Comparison of ENCODE assay signal across 9 mouse cellular contexts in genomic region chr5:135404623-135405022, GRCm38 (mm10). TPM values are rescaled to one million over a fixed set of nuclear protein-coding genes. Genes with fewer than 3 reads are reported as not detected.
DNase-seq lines count a peak whose midpoint lies in the region; ATAC-seq and TF ChIP-seq lines count a peak whose summit lies in the region.
"Had no signal": no experiment of that assay in that cellular context is flagged by ENCODE, and none has a peak within 500 bp of the region (broad histone marks: within the 10 kb centered on the region; RNA-seq: fewer than 3 reads in every experiment).

No protein-coding gene starts in this region.

- no peak overlapping the region for H3K27ac ChIP-seq in ES-Bruce4 (ENCODE audit: insufficient read depth, low read length)
- no peak overlapping the region for H3K27ac ChIP-seq in hindbrain, embryonic 12.5 days
- H3K27ac ChIP-seq: liver, embryonic 15.5 days had no signal

- no peak overlapping the region for H3K9ac ChIP-seq in ES-Bruce4 (ENCODE audit: low read depth, poor library complexity, severe bottlenecking)
- no peak overlapping the region for H3K9ac ChIP-seq in hindbrain, embryonic 12.5 days
- H3K9ac ChIP-seq: liver, embryonic 15.5 days had no signal

- ATAC-seq in hindbrain, embryonic 12.5 days (ENCODE audit: low FRiP score): peak; percentile 54
- no peak for ATAC-seq in megakaryocyte-erythroid progenitor cell, adult 5-6 weeks (replicated peaks; ENCODE audit: low FRiP score, low TSS enrichment, poor library complexity, severe bottlenecking)

- TF ChIP-seq EP300 in ES-Bruce4 (IDR thresholded peaks at IDR 0.05; ENCODE audit: insufficient read depth, low read depth, low read length): no peak

- no peaks in the 10 kb centered on the region for H3K36me3 ChIP-seq in ES-Bruce4 (ENCODE audit: control insufficient read depth, insufficient read depth, low read length, poor library complexity, severe bottlenecking)
- peaks cover 6% of the 10 kb centered on the region for H3K36me3 ChIP-seq in hindbrain, embryonic 12.5 days
- H3K36me3 ChIP-seq: liver, embryonic 15.5 days had no signal

- no peak for TF ChIP-seq POLR2A in ES-Bruce4 (IDR thresholded peaks at IDR 0.05; ENCODE audit: insufficient read depth, low read length)
- no peak for TF ChIP-seq POLR2A in brain, embryonic 14.5 days (IDR thresholded peaks at IDR 0.05; ENCODE audit: borderline replicate concordance, extremely low read depth, insufficient read depth, insufficient read length, poor library complexity, severe bottlenecking)

- no peaks in the 10 kb centered on the region for H3K4me1 ChIP-seq in ES-Bruce4 (ENCODE audit: control insufficient read depth, insufficient read depth, low read length)
- H3K4me1 ChIP-seq in hindbrain, embryonic 12.5 days: no peaks in the 10 kb centered on the region
- H3K4me1 ChIP-seq: liver, embryonic 15.5 days had no signal

- no peak overlapping the region for H3K4me2 ChIP-seq in hindbrain, embryonic 12.5 days (replicated peaks)
- H3K4me2 ChIP-seq: liver, embryonic 15.5 days had no signal

- no peaks in the 10 kb centered on the region for H3K27me3 ChIP-seq in ES-Bruce4 (ENCODE audit: control insufficient read depth, insufficient read depth, low read length, poor library complexity, severe bottlenecking)
- no peaks in the 10 kb centered on the region for H3K27me3 ChIP-seq in hindbrain, embryonic 12.5 days
- H3K27me3 ChIP-seq: liver, embryonic 15.5 days had no signal

- WGBS in hindbrain, embryonic 12.5 days: 36% methylated on average over 20 of the region's 20 CpGs

- TF ChIP-seq CTCF in ES-Bruce4 (IDR thresholded peaks at IDR 0.05; ENCODE audit: low read depth, low read length): no peak
- no peak for TF ChIP-seq CTCF in brain, embryonic 14.5 days (IDR thresholded peaks at IDR 0.05; ENCODE audit: borderline replicate concordance, extremely low read depth, insufficient read depth, insufficient read length)

- peak; percentile 86 for DNase-seq in brain, embryonic 14.5 days (ENCODE audit: low read depth)
- DNase-seq in left cerebral cortex, postnatal 36 days (ENCODE audit: low spot score in 2 of 2): peak; percentile 62 to 65
- DNase-seq in retina, postnatal 1 day: peak; percentile 80
- DNase-seq in urinary bladder, postnatal 4 days (ENCODE audit: low spot score in 2 of 2): no peak
- DNase-seq in adrenal gland, postnatal 4 days (ENCODE audit: low spot score in 2 of 2): no peak

- intact Hi-C loops in left cerebral cortex, postnatal 36 days (cut with DNase I): loop anchor here (5.0 kb wide), 2 partner anchors 143 to 358 kb away; partner anchors contain the start of gene Hip1

- H3K4me3 ChIP-seq in ES-Bruce4 (ENCODE audit: low read depth, low read length): peak overlapping the region; percentile 1; the same call in 1 of the 2 replicates
- H3K4me3 ChIP-seq in hindbrain, embryonic 12.5 days: no peak overlapping the region
- H3K4me3 ChIP-seq: liver, embryonic 15.5 days had no signal

- H3K9me3 ChIP-seq in ES-Bruce4 (replicated peaks; ENCODE audit: control insufficient read depth, insufficient read depth, low read length, poor library complexity, severe bottlenecking): no peaks in the 10 kb centered on the region
- no peaks in the 10 kb centered on the region for H3K9me3 ChIP-seq in hindbrain, embryonic 12.5 days (replicated peaks)
- H3K9me3 ChIP-seq: liver, embryonic 15.5 days had no signal

RNA-seq across cellular contexts. Expression of gene Pom121, which starts 10.3 kb away (rescaled TPM):
- polyA plus RNA-seq in ES-Bruce4 (2011; ENCODE audit: insufficient read depth, insufficient read length, low read depth, missing spikeins): 68.9 and 71.8 TPM in 2 replicates
- polyA plus RNA-seq in brain, embryonic 14.5 days (2012; rRNA removed): 21.7 and 45.5 TPM in 2 replicates
- polyA plus RNA-seq in hindbrain, embryonic 12.5 days (2016; fragmentation: Nextera tagmentation; extraction: Ambion mirVana): 20.0 and 21.7 TPM in 2 replicates
- total RNA-seq in left cerebral cortex, postnatal 36 days (2021): 10 to 100 TPM; 50.0 to 54.1 TPM
- 83.2 and 90.6 TPM in 2 replicates for total RNA-seq in megakaryocyte-erythroid progenitor cell, adult 5-6 weeks (2014; fragmentation: Nextera tagmentation)
- total RNA-seq in megakaryocyte-erythroid progenitor cell, adult 5-6 weeks (2017): 10.4 and 11.1 TPM in 2 replicates
- total RNA-seq in adrenal gland, postnatal 4 days (2021): 10 to 100 TPM; 35.9 to 40.7 TPM

RNA-seq across cellular contexts. Expression of gene Nsun5, which starts 34.9 kb away (rescaled TPM):
- polyA plus RNA-seq in ES-Bruce4 (2011; ENCODE audit: insufficient read depth, insufficient read length, low read depth, missing spikeins): 18.8 and 21.8 TPM in 2 replicates
- polyA plus RNA-seq in brain, embryonic 14.5 days (2012; rRNA removed): 44.4 and 62.2 TPM in 2 replicates
- polyA plus RNA-seq in hindbrain, embryonic 12.5 days (2016; fragmentation: Nextera tagmentation; extraction: Ambion mirVana): 28.5 and 36.1 TPM in 2 replicates
- 10 to 100 TPM; 16.9 to 21.0 TPM for total RNA-seq in left cerebral cortex, postnatal 36 days (2021)
- total RNA-seq in megakaryocyte-erythroid progenitor cell, adult 5-6 weeks (2014; fragmentation: Nextera tagmentation): 36.6 and 54.3 TPM in 2 replicates
- 29.7 and 32.5 TPM in 2 replicates for total RNA-seq in megakaryocyte-erythroid progenitor cell, adult 5-6 weeks (2017)
- total RNA-seq in adrenal gland, postnatal 4 days (2021): 10 to 100 TPM; 23.9 to 24.9 TPM

RNA-seq across cellular contexts. Expression of gene Trim50, which starts 51.5 kb away (rescaled TPM):
- polyA plus RNA-seq in ES-Bruce4 (2011; ENCODE audit: insufficient read depth, insufficient read length, low read depth, missing spikeins): not detected in 2 replicates
- polyA plus RNA-seq in brain, embryonic 14.5 days (2012; rRNA removed): not detected in 2 replicates
- not detected in 2 replicates for polyA plus RNA-seq in hindbrain, embryonic 12.5 days (2016; fragmentation: Nextera tagmentation; extraction: Ambion mirVana)
- not detected for total RNA-seq in left cerebral cortex, postnatal 36 days (2021)
- not detected in 2 replicates for total RNA-seq in megakaryocyte-erythroid progenitor cell, adult 5-6 weeks (2014; fragmentation: Nextera tagmentation)
- total RNA-seq in megakaryocyte-erythroid progenitor cell, adult 5-6 weeks (2017): not detected in 2 replicates
- total RNA-seq in adrenal gland, postnatal 4 days (2021): under 1 TPM in 1 of 2 experiments, not detected in 1; 0.20 TPM
- polyA plus RNA-seq: liver, embryonic 15.5 days had no signal

RNA-seq across cellular contexts. Expression of gene Fkbp6, which starts 54.8 kb away (rescaled TPM):
- polyA plus RNA-seq in ES-Bruce4 (2011; ENCODE audit: insufficient read depth, insufficient read length, low read depth, missing spikeins): 0.49 and 0.55 TPM in 2 replicates
- polyA plus RNA-seq in brain, embryonic 14.5 days (2012; rRNA removed): 0.06 and 0.40 TPM in 2 replicates
- not detected in 2 replicates for polyA plus RNA-seq in hindbrain, embryonic 12.5 days (2016; fragmentation: Nextera tagmentation; extraction: Ambion mirVana)
- not detected for total RNA-seq in left cerebral cortex, postnatal 36 days (2021)
- 0.57 and 2.0 TPM in 2 replicates for total RNA-seq in megakaryocyte-erythroid progenitor cell, adult 5-6 weeks (2014; fragmentation: Nextera tagmentation)
- total RNA-seq in megakaryocyte-erythroid progenitor cell, adult 5-6 weeks (2017): not detected in 2 replicates
- total RNA-seq in adrenal gland, postnatal 4 days (2021): under 1 TPM; 0.23 to 0.48 TPM

Comparison
In these comparisons a context has a peak if more than half of its experiments do, and no peak if none do; other contexts are left out.
1. DNase-seq: peak in brain, embryonic 14.5 days (single experiment), left cerebral cortex, postnatal 36 days (2 of 2) and retina, postnatal 1 day (single experiment); none in urinary bladder, postnatal 4 days (0 of 2) and adrenal gland, postnatal 4 days (0 of 2).